Mouse (Mus musculus): ENCODE data around the gene Selenow. TPM values are rescaled to one million over a fixed set of nuclear protein-coding genes. Genes with fewer than 3 reads are reported as not detected.
A peak's percentile ranks its signal among the peaks of the same experiment; 100 is the strongest.

Gene Selenow
- 1,000 to 10,000 TPM; 1,057 to 1,355 (median 1,220) TPM for total RNA-seq (2022)

- DNase-seq (ENCODE audit: low spot score in 2 of 2): peak; percentile 90 to 93
Measured at GRCm38 (mm10) chr7:15922220-15922773, at the start of gene Selenow. Selenow (minus strand) TSS chr7:15922402.

DNA sequence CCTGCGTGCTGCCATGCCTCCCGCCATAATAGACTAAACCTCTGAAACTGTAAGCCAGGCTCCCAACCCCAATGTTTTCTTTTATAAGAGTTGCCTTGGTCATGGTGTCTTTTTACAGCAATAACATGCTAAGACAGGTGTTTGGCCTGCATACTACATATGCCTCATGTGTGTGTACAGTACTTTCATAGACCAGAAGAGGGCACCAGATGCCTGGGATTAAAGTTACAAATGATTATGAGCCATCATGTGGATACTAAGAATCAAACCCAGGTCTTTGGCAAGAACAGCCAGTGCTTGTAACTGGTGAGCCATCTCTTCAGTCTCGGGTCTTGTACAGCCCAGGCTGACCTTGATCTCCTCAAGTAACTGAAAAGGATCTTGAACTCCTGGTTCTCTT is 47.5 kb upstream of the Selenow start:
- DNase-seq (ENCODE audit: low spot score in 2 of 2): no peak

DNA sequence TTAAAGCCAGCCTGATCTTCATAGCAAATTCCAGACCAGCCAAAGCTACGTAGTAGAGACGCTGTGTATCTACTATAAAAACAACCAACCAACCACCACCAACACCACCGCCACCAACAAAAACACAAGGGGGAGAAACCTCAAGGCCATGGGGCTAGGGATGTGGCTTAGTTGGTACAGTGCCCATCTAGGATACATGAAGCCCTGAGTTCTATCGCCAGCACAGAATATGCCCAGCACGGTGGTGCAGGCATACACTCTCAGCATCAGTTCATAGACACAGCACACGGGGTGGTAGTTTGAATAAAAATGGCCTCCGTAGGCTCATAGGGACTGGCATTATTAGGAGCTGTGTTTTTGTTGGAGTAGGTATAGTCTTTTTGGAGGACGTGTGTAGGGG is 46.1 kb upstream of the Selenow start:
- no peak for DNase-seq (ENCODE audit: low spot score in 2 of 2)

DNA sequence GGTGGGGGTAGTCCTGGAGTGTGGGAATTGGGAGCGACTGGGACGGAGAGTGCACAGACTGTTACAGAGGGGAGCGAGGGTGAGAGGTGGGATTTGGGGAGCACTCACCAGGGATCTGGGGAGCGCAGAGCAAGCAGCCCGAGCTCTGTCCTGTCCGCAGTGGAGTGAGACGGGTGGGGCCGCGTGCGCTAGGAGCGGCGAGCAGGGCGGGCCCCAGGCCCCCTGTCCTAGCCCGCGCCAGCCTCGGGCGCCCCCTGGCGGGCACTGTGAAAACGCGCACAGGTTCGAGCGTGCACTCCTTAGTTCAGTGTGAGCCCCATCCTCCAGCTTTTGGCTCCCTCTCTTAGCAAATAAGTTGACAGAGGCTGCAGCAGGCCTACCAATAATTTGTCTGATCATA is 45.1 kb upstream of the Selenow start, which contains the start of gene Ehd2:
Gene Ehd2 (minus strand): TSS at position 256 of the 400 bp plus-strand sequence.
- DNase-seq (ENCODE audit: low spot score in 2 of 2): no peak

- DNase-seq (ENCODE audit: low spot score in 2 of 2): no peak
Measured at GRCm38 (mm10) chr7:15966489-15966888, 44.3 kb upstream of the Selenow start.

GRCm38 (mm10) chr7:15963798-15964652 is 41.8 kb upstream of the Selenow start:
- DNase-seq (ENCODE audit: low spot score in 2 of 2): no peak

- no peak for DNase-seq (ENCODE audit: low spot score in 2 of 2)
Measured at GRCm38 (mm10) chr7:15962311-15963288, 40.4 kb upstream of the Selenow start.

GRCm38 (mm10) chr7:15961798-15962197 is 39.6 kb upstream of the Selenow start:
- no peak for DNase-seq (ENCODE audit: low spot score in 2 of 2)

DNA sequence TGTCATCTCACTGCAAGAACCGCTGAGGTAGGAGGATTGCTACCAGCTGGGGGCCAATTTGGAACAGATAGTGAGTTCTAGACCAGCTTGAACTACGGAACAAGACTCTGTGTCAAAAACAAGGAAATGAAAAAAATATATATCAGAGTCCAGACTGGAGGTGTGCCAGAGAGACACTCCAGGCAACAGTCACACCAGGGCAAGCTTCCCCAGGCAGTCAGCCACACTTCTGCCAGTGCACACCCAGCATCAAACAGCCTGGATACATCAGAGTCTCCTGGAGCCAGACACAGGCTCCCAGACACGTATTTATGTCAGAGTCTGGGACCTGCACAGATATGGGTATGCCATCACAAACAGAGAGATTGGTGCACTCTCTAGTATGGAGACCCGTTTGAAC is 39.0 kb upstream of the Selenow start:
- no peak for DNase-seq (ENCODE audit: low spot score in 2 of 2)

DNA sequence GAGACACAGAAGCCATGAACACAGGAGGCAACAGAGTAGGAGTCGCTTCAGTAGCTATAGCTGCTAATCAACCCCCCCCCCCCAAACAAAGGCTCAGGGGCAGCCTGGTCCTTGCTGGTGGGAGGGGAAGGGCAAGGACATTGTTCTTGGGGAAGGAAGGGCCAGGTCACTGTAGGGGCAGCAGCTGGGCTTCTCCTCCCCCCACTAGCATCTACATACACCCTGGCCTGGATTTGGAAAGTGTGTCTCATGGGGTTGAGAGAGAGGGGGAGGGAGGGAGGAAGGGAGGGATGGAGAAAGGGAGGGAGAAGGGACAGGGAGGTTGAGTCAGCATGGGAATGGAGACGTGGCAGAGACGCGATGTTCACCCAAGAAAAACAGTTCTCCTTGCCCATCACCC is 38.5 kb upstream of the Selenow start:
- no peak for DNase-seq (ENCODE audit: low spot score in 2 of 2)

GRCm38 (mm10) chr7:15956143-15956542 is 33.9 kb upstream of the Selenow start:
- no peak for DNase-seq (ENCODE audit: low spot score in 2 of 2)

DNA sequence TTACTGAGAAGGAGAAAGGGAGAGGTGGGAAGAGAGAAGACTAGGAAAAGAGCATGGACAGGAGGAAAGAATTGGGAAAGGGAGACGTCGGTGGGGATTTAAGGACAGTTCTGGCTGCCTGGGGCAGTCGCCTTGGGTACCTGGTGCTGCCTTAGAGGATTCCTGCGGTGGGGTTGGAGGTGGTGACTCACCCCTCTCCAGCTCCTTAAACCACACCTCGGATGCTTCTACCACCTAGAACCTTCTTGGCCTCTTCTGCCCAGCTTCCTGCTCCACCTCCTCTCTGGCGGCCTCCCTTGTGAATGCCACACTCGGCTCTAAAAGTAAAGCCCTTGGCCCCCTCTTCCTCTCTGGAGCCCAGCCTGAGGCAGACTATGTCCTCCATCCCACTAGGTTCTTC is 33.3 kb upstream of the Selenow start:
- DNase-seq (ENCODE audit: low spot score in 2 of 2): no peak

DNA sequence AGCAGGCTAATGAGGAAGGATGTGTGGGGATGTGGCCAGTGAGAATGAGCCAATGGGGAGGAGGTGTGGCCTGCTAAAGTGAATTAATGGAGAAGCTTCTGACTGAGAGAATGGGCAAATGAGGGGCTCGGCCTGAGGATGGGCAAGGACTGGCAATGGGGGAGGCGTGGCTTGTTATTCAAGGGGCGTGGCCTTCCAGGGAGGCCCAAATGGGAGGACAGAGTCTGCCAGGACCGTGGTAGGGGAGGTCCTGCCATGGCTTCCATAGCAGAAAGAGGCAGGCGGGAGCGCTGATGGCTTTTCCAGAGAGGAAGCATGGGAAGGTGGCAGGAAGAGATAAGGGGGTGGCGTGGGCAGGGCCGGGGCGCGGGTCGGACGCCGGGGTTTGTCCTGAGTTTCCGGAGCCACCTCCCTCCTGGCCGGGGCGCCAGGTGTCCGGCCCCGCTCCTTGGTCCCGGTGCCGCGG is 32.8 kb upstream of the Selenow start:
- DNase-seq (ENCODE audit: low spot score in 2 of 2): no peak

- DNase-seq (ENCODE audit: low spot score in 2 of 2): no peak
Measured at GRCm38 (mm10) chr7:15954436-15954835, 32.2 kb upstream of the Selenow start.

- DNase-seq (ENCODE audit: low spot score in 2 of 2): no peak
Measured at GRCm38 (mm10) chr7:15953307-15954074, 31.3 kb upstream of the Selenow start.

- no peak for DNase-seq (ENCODE audit: low spot score in 2 of 2)
Measured at GRCm38 (mm10) chr7:15952416-15952815, 30.2 kb upstream of the Selenow start.

DNA sequence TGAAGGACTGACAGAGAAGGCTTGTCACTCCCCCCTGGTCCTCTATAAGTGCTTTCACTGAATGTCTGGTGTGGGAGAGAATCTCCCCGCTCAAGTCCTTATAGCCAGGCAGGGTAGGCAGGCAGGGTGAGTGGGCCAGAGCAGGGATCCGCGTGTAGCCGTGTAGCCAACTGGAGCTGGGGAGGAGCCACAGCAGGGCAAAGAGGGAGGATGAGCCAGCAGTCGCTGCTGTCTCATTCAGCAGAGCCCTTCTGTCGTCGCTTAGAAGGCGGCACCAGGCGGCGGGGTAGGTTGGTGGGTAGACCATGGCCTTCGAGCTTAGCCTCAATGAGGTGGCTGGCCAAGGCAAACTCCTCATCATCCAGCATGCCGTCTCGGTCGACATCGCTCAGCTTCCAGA is 27.8 kb upstream of the Selenow start:
- DNase-seq (ENCODE audit: low spot score in 2 of 2): no peak

DNA sequence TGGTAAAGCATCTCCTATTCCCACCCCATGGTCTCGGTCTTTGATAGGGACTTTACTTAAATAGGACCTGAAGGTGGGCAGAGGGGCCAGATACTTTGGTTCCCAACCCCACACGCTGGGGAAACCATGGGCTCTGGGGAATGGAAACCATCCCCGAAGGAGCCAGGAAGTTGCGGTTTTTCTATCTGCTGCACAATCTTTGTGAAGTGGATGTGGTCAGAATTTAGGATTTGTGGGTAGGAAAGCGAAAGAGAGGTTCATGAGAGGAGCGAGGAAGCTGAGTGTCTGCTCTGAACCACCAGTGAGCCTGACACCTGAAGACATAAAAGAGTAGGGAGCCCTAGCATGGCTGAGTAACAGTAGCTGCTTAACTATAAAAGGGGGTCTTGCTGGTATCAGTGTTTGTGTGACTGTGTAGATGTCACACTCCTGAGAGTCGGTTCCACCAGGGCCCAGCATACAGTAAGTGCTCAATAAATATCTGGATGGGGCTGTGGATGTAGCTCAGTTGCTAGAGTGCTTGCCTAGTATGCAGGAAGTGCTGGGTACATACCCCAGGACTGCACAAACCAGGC is 27.1 kb upstream of the Selenow start:
- DNase-seq (ENCODE audit: low spot score in 2 of 2): no peak

DNA sequence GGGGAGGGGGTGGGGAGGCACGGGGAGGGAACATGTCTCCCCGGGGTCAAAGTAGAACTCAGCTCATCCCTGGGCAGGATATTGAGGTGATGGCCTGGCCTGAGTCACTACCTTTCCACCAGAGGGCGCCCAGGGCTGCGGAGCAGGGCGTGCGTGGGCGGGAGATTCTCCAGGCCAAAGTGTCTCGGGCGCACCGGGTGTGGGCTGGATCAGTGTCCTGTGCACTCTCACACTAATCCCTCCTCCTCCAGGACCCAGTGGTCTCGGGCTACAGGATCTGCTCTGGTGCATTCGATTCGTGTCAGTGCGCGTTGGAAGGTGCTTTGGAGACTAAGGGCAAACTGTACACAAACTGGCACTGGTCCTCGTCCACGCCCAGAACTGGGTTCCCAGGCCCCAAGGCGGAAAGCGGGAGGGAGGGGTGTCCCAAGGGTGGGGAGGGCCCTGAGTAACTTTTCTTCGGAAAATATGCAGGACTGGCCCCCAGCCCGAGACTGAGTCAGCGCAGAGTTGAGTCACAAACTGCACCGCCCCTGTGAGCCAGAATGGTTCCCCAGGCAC is 26.3 kb upstream of the Selenow start:
- peak; percentile 44 to 56 for DNase-seq (ENCODE audit: low spot score in 2 of 2)

DNA sequence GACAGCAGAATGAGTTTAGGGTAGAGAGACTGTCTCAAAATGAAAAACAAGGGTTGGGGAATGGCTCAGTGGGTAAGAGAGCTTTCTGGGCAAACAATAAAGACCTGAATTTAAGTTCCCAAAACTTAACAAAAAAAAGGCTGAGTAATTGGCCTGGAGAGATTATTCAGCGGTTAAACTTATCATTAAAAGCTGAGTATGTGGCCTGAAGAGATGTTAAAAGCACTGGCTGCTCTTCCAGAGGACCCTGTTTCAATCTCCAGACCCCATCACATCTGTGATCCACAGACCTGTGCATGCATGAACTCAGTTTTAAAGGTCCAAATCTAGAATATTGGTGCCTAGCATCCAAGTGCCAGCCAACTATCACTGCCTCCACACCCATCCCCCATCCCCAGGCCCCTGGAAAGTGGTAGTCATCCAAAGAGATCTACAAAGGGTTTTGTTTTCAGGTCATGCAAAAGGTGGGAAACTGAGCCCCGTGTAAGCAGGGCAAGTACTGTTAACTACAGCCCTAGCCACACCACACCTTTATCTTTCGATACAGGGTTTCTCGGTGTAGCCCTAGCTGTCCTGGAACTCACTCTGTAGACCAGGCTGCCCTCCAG is 25.6 kb upstream of the Selenow start:
- DNase-seq (ENCODE audit: low spot score in 2 of 2): no peak
